Mouse (Mus musculus) neural tube, embryonic 11.5 days (tissue): ENCODE measurements around the gene Sprtn. TPM values are rescaled to one million over a fixed set of nuclear protein-coding genes. Genes with fewer than 3 reads are reported as not detected.

Experiments
- ATAC-seq: fragments of 200-750 bp; cut with Nextera tagmentation; 2 replicates; pipeline ENCODE4 v1.8.0; 2017; ENCODE audit warnings: moderate number of reproducible peaks, mild to moderate bottlenecking, moderate TSS enrichment, moderate library complexity; ENCODE audit not compliant: insufficient read depth, low FRiP score, low TSS enrichment
- DNase-seq: peaks from one replicate; pipeline ENCODE4 v3.0.0-alpha.2; 2015; ENCODE audit warnings: low spot score
- H3K27ac ChIP-seq: fragments of 300-500 bp; sonication (generic); 2 replicates; pipeline ENCODE4 v1.5.1; 2014; ENCODE audit warnings: low read depth, mild to moderate bottlenecking, low read length
- H3K27me3 ChIP-seq: fragments of 300-500 bp; sonication (generic); 2 replicates; pipeline ENCODE4 v1.6.1; 2014; ENCODE audit warnings: mild to moderate bottlenecking, low read length, mixed read lengths; ENCODE audit not compliant: control insufficient read depth, insufficient read depth
- H3K36me3 ChIP-seq: fragments of 300-500 bp; sonication (generic); 2 replicates; pipeline ENCODE4 v1.6.1; 2014; ENCODE audit warnings: mild to moderate bottlenecking, low read length, moderate library complexity, mixed read lengths; ENCODE audit not compliant: control insufficient read depth, insufficient read depth
- H3K4me1 ChIP-seq: fragments of 300-500 bp; sonication (generic); 2 replicates; pipeline ENCODE4 v1.6.1; 2014; ENCODE audit warnings: low read length, mixed read lengths; ENCODE audit not compliant: control insufficient read depth, insufficient read depth
- H3K4me2 ChIP-seq: fragments of 300-500 bp; sonication (generic); 2 replicates; pipeline ENCODE4 v1.6.1; 2014; ENCODE audit warnings: low read depth, mild to moderate bottlenecking, moderate library complexity
- H3K4me3 ChIP-seq: fragments of 300-500 bp; sonication (generic); 2 replicates; pipeline ENCODE4 v1.5.1; 2014; ENCODE audit warnings: low read depth, low read length
- H3K9ac ChIP-seq: fragments of 300-500 bp; sonication (generic); 2 replicates; pipeline ENCODE4 v1.6.1; 2014; ENCODE audit warnings: mild to moderate bottlenecking, low read length
- H3K9me3 ChIP-seq: fragments of 300-500 bp; sonication (generic); 2 replicates; pipeline ENCODE4 v1.6.1; 2016; ENCODE audit warnings: low read length; ENCODE audit not compliant: control insufficient read depth
- whole genome bisulfite sequencing: fragments of 180-500 bp; shearing (Covaris S2); extraction: QIAGEN DNeasy Blood & Tissue Kit; methylation state at CpG from one replicate; pipeline ENCODE4 v1.1.7; 2014; 5-methylcytosine and 5-hydroxymethylcytosine counted together
- polyA plus RNA-seq: library from polyadenylated mRNA; unstranded; fragments of >200 nt; fragmentation: Nextera tagmentation; extraction: Ambion mirVana; gene quantifications from 2 replicates; pipeline ENCODE4 v1.2.1, GENCODE M21; 2014

Gene Sprtn
- polyA plus RNA-seq, 1 experiment from 2014 or later = 14.5 TPM

DNA sequence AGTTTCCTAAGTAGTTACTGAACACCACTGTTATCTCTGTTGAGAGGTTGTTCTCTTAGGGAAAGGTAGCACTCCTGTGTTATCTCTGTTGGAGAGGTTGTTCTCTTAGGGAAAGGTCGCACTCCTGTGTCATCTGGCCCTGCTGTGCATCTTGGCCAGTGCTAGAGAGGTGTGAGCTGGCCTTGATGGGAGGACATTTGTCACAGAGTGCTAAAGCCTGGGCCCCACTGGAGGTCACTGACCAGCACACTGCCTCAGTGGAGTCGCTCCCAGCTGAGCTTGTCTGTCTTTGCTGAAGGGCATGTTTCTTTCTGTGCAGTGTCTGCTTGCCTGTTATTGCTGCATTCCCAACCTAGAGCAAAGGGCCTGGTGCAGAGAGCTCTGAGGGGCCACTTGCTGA is 30.6 kb upstream of the Sprtn start:
- Histone ChIP-seq H3K9me3 (no peaks in the 10 kb centered on the region), H3K36me3 (peaks cover under 1% of the 10 kb centered on the region), H3K9ac (no peak overlapping the region), H3K4me1 (peaks cover 4% of the 10 kb centered on the region; the same call in 1 of the 2 replicates), H3K4me3 (no peak overlapping the region; the same call in 1 of the 2 replicates), H3K27ac (no peak overlapping the region), H3K27me3 (no peaks in the 10 kb centered on the region), H3K4me2 (no peak overlapping the region)
- ATAC-seq (no peak), DNase-seq (no peak)
- 59% methylated on average over 2 of the region's 2 CpGs for WGBS

DNA sequence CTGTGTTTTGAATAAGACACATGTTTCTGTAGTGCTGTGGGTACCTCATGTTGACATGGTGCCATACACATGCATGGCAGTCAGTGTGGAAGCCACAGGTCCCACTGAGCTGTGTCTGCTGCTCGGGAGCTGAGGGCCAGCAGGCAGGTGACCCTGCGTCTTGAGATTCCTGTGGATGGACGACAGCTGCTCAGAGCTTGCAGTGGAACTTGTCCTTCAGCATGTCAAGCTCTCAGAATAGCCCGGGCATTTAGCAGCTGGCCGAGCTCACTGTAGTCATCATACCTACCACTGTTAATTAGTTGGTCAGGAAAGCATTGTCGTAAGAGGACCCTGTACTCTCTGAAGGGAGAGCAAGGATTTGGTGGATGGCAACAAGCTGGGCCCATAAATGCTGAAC is 28.0 kb upstream of the Sprtn start:
- no peak overlapping the region for H3K27ac ChIP-seq
- H3K36me3 ChIP-seq = peaks cover 8% of the 10 kb centered on the region
- H3K4me1 ChIP-seq = no peaks in the 10 kb centered on the region
- ATAC-seq = no peak
- H3K9me3 ChIP-seq = no peaks in the 10 kb centered on the region
- H3K4me3 ChIP-seq = no peak overlapping the region
- 78% methylated on average over 6 of the region's 6 CpGs for WGBS
- no peaks in the 10 kb centered on the region for H3K27me3 ChIP-seq
- no peak overlapping the region for H3K9ac ChIP-seq
- no peak overlapping the region for H3K4me2 ChIP-seq
- no peak for DNase-seq

DNA sequence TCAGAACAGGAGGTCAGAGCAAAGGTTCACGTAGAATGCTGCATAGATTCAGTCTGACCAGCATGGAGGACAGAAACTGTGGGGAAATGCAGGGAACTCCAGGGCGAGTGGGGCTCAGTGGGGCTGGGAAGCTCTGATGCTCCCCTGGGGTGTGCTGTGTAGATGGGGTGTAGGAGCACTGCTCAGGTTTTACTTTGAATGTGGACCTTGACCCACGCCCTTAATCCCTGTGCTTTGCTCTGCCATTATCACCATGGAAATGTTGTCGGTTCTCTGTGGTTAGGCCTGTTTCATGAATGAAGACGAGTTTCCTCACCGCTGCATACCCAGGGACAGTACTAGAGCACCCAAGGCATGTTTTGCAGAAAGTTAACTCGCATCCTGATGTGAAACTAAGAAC is 26.2 kb upstream of the Sprtn start:
- Histone ChIP-seq H3K9ac (no peak overlapping the region), H3K27me3 (no peaks in the 10 kb centered on the region), H3K4me1 (no peaks in the 10 kb centered on the region), H3K9me3 (no peaks in the 10 kb centered on the region), H3K4me3 (no peak overlapping the region), H3K27ac (no peak overlapping the region), H3K4me2 (no peak overlapping the region), H3K36me3 (peaks cover 8% of the 10 kb centered on the region)
- 95% methylated on average over 7 of the region's 7 CpGs for WGBS
- no peak for DNase-seq
- no peak for ATAC-seq

DNA sequence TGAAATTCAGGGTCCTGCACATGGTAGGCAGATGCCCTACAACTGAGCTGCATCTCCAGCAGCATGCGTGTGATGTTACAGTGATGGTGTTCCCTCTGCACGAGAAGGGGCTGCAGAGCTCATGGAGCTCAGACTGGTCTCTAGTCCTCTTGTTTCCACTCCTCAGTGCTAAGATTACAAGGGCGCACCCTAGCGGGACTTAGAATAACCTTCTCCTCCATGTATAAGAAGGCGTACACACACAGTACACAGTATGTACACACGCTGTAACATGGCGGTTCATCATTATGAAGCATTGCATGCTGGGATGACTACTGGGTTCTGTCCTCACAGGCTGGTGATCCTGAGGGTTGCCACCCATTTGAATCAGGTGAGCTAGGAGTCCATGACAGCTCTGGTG is 25.6 kb upstream of the Sprtn start:
- no peak overlapping the region for H3K27ac ChIP-seq
- no peak overlapping the region for H3K4me3 ChIP-seq
- no peaks in the 10 kb centered on the region for H3K4me1 ChIP-seq
- H3K27me3 ChIP-seq = no peaks in the 10 kb centered on the region
- H3K9ac ChIP-seq = no peak overlapping the region
- ATAC-seq = no peak
- no peak overlapping the region for H3K4me2 ChIP-seq
- WGBS = 95% methylated on average over 7 of the region's 7 CpGs
- H3K36me3 ChIP-seq = peaks cover 12% of the 10 kb centered on the region
- no peak for DNase-seq
- no peaks in the 10 kb centered on the region for H3K9me3 ChIP-seq

DNA sequence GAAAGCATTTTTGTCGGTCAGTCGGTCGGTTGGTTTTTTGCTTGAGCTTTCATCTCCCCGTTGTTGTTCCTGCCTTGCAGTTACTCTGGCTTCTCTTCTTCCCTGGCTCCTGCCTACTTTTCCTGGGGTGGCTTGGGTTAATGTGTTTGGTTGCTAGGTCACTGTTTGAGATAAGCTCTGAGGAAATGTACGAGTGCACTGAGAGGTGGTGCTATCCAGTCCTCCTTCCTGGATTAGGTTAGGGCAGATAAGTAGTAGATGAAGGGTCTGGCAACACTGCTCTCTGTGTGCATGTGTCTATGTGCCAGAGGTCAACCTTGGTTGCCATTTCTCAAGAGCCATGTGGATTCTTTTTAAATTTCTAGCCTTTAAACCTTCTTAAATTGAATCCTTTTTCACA is 25.0 kb upstream of the Sprtn start:
- 88% methylated on average over 5 of the region's 5 CpGs for WGBS
- no peaks in the 10 kb centered on the region for H3K4me1 ChIP-seq
- H3K27me3 ChIP-seq = no peaks in the 10 kb centered on the region
- DNase-seq = no peak
- peaks cover 13% of the 10 kb centered on the region; the same call in 1 of the 2 replicates for H3K36me3 ChIP-seq
- H3K27ac ChIP-seq = no peak overlapping the region
- H3K4me3 ChIP-seq = no peak overlapping the region
- no peaks in the 10 kb centered on the region for H3K9me3 ChIP-seq
- H3K4me2 ChIP-seq = no peak overlapping the region
- ATAC-seq = no peak
- no peak overlapping the region for H3K9ac ChIP-seq

DNA sequence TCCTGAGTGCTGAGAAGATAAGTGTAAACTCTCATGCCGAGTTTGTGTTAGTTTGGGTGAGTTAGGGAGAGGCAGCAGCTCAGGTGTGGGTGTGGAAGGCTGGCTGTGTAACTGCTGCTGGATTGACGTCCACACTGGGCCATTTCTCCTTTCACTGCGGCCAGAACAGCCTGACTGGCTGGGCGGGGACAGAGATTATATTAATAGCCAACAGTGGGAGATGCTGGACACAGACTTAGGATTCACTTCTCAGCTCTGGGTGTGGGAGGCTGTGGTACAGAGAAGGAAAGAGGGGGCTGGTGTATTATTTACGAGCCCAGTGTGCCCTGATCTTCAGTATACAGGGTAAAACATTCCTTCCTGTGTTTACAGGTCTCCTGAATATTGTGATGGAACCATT is 19.5 kb upstream of the Sprtn start:
- DNase-seq (no peak), ATAC-seq (no peak)
- Histone ChIP-seq H3K9me3 (no peaks in the 10 kb centered on the region), H3K36me3 (peaks cover 36% of the 10 kb centered on the region), H3K27ac (no peak overlapping the region), H3K4me2 (no peak overlapping the region), H3K4me1 (no peaks in the 10 kb centered on the region), H3K9ac (no peak overlapping the region), H3K4me3 (no peak overlapping the region), H3K27me3 (no peaks in the 10 kb centered on the region)
- WGBS = 95% methylated on average over 5 of the region's 5 CpGs

DNA sequence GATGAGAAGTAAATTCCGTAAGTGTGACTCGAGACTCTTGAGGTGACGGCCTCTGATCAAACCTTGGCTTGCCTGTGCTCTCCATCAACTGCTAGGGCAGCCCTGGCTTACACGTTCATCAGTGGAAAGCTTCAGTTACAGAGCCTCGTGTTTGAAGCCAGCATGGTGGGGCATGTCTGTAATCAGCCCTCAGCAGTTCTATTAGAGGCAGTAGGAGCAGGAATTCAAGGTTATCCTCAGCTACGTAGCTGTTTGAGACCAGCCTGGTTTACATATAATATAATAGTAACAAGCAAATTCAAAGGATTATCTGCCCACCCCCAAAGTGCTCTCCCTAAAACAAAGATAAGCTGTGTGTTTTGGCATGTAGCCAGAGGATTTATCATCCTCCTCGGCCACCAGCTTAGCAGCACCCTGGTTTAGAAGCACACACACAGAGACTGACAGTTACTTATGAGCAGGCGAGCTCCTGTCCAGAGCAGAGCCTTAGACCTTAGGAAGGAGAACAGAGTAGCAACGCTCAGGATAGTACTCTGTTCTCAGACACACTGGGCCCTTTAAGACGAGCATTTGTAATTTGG is 18.6 kb upstream of the Sprtn start:
- Histone ChIP-seq H3K9me3 (no peaks in the 10 kb centered on the region), H3K9ac (no peak overlapping the region), H3K36me3 (peaks cover 38% of the 10 kb centered on the region), H3K27me3 (no peaks in the 10 kb centered on the region), H3K4me2 (no peak overlapping the region), H3K4me3 (no peak overlapping the region), H3K4me1 (no peaks in the 10 kb centered on the region), H3K27ac (no peak overlapping the region)
- ATAC-seq (no peak), DNase-seq (no peak)
- 93% methylated on average over 10 of the region's 10 CpGs for WGBS

DNA sequence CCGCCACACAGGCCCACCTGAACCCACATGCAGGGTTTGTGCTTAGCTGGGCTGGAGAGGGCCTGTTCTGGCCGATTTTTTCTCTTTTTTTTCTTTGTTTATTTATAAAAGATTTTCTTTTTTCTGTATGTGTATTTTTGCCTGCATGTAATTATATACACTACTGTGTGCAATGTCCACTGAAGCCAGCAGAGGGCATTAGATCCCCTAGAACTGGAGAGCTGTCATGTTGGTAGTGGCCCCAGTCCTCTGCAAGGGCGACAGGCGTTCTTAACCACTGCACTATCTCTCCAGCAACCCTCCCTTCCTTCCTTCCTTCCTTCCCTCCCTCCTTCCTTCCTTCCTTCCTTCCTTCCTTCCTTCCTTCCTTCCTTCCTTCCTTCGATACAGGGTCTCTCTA is 9.3 kb upstream of the Sprtn start:
- Histone ChIP-seq H3K4me2 (no peak overlapping the region), H3K9me3 (no peaks in the 10 kb centered on the region), H3K4me3 (no peak overlapping the region), H3K9ac (no peak overlapping the region), H3K4me1 (no peaks in the 10 kb centered on the region), H3K27ac (no peak overlapping the region), H3K27me3 (no peaks in the 10 kb centered on the region), H3K36me3 (peaks cover 39% of the 10 kb centered on the region)
- no peak for ATAC-seq
- 94% methylated on average over 5 of the region's 5 CpGs for WGBS
- no peak for DNase-seq

DNA sequence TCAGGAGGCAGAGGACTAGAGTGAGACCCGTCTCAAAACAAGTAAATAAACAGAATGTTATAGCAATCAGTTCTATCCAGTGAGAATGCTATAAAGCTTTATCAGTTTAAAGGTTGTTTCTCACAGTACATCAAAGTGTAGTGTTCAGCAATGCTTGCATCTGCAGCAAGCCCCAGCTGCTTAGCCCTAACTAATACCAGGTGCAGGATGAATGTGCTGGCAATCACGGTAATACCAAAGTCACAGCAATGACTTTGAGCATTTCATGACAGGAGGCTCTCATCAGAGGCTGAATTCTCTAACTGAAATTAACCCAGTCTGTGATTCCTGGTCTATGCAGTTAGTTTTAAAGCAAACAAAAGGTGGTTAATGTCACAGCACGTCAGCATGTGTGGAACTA is 5.1 kb upstream of the Sprtn start:
- Histone ChIP-seq H3K36me3 (peaks cover 18% of the 10 kb centered on the region), H3K9me3 (no peaks in the 10 kb centered on the region), H3K27ac (no peak overlapping the region), H3K9ac (no peak overlapping the region), H3K4me3 (no peak overlapping the region), H3K27me3 (no peaks in the 10 kb centered on the region), H3K4me2 (no peak overlapping the region), H3K4me1 (peaks cover 7% of the 10 kb centered on the region; the same call in 1 of the 2 replicates)
- DNase-seq (no peak), ATAC-seq (no peak)
- WGBS = 77% methylated on average over 3 of the region's 3 CpGs
